Mouse (Mus musculus) layer of hippocampus, adult 9-11 months (tissue): ENCODE results near the gene Rbm19.

ENCODE experiments used
- DNase-seq: peaks from one replicate; pipeline ENCODE4 v3.0.0; 2022

Rbm19 gene

GRCm38 (mm10) chr5:120210668-120211067 lies 94.4 kb downstream of the Rbm19 start:
- no peak for DNase-seq

- no peak for DNase-seq
Measured at GRCm38 (mm10) chr5:120211182-120211581, 94.9 kb downstream of the Rbm19 start.

GRCm38 (mm10) chr5:120214511-120214910 lies 98.2 kb downstream of the Rbm19 start:
- no peak for DNase-seq

- DNase-seq = no peak
Measured at GRCm38 (mm10) chr5:120221216-120221615, 105.0 kb downstream of the Rbm19 start.

- no peak for DNase-seq
Measured at GRCm38 (mm10) chr5:120225383-120225782, 109.1 kb downstream of the Rbm19 start.

GRCm38 (mm10) chr5:120228613-120229409 lies 112.5 kb downstream of the Rbm19 start:
- DNase-seq = no peak

GRCm38 (mm10) chr5:120231435-120232147 lies 115.3 kb downstream of the Rbm19 start:
- peak; percentile 61 for DNase-seq

- no peak for DNase-seq
Measured at GRCm38 (mm10) chr5:120235147-120235546, 118.9 kb downstream of the Rbm19 start.

- peak; percentile 47 for DNase-seq
Measured at GRCm38 (mm10) chr5:120235571-120235970, 119.3 kb downstream of the Rbm19 start.

- DNase-seq = no peak
Measured at GRCm38 (mm10) chr5:120240071-120240470, 123.8 kb downstream of the Rbm19 start.

GRCm38 (mm10) chr5:120245336-120245735 lies 129.1 kb downstream of the Rbm19 start:
- no peak for DNase-seq
